Mouse (Mus musculus): ENCODE measurements around the gene Ctnna2. TPM values are rescaled to one million over a fixed set of nuclear protein-coding genes. Genes with fewer than 3 reads are reported as not detected.

The Ctnna2 gene
- polyA plus RNA-seq, 1 experiment, result not detected

DNA sequence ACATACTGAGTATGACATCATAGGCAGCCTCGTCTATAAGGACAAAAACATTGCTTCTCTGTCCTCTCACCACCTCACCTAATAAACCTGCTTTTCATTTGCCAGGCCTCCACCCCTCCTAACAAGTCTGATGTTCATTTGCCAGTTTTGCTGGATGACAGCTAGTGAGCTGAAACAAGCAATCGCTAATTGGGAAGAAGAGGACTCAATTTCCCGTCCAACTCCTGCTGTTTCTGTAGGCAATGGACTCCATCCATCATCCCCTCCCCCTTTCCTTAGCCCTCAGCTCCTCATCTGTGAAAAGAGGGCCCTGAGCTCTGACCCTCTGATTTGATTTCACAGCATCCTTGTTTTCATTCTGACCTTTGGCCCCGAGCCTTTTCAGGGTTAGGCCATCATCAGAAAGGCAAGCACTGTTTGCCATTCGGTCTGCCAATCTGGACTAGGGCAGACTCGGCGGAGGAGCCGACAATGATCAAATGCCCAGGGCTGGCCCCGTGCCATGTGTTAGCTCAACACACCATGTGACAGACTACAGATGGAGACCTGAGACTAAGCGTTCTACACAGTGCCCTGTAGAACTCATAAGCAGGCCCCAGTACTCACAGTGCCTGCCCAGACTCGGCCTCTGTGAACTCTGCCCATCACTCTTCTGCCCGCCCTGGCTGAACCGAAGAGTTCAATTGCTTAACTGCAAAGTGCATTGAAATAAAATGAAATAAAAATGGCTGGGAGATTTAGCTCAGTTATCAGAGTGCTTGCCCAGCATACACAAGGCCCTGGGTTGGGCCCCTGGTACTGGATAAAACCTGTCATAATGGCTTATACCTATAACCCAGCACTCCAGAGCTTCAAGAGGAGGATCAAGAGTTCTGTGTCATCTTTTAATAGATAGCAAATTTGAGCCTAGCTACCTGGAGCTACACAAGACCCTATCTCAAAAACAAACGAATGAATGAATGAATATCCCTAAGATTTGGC lies 903.8 kb downstream of the Ctnna2 start:
- no peak overlapping the region for H3K4me3 ChIP-seq (replicated peaks)
- TF ChIP-seq TAL1 (IDR thresholded peaks at IDR 0.05; ENCODE audit: low read length), result no peak
- TF ChIP-seq GATA1 (IDR thresholded peaks at IDR 0.05; ENCODE audit: low read length), result no peak
- H3K36me3 ChIP-seq (ENCODE audit: control insufficient read depth), result no peaks in the 10 kb centered on the region
- H3K9me3 ChIP-seq (ENCODE audit: control insufficient read depth, low read length), result peaks cover 4% of the 10 kb centered on the region; the same call in 1 of the 2 replicates
- H3K4me1 ChIP-seq (ENCODE audit: control insufficient read depth), result no peaks in the 10 kb centered on the region
- no peaks in the 10 kb centered on the region for H3K27me3 ChIP-seq (ENCODE audit: control insufficient read depth)

DNA sequence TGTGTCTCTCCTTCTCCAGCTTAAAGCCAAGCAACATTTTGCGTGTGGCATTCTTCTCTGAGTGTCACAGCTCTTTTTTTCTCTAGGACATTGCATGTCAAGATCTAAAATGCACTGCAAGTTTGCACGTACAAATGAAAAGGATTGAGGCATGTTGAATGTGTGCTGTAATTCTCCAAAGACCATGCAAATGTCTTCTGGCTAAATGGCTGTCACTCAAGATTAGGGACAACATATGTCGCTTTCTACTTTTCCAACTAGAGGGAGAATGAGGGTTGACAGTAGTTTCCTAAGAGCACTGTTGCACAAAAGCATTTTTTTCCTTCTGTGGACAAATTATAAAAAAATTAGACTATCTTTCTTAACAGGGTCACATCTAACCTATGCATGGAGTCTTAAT lies 909.9 kb downstream of the Ctnna2 start:
- no peaks in the 10 kb centered on the region for H3K27me3 ChIP-seq (ENCODE audit: control insufficient read depth)
- no peaks in the 10 kb centered on the region for H3K36me3 ChIP-seq (ENCODE audit: control insufficient read depth)
- TF ChIP-seq GATA1 (IDR thresholded peaks at IDR 0.05; ENCODE audit: low read length) (no peak), TAL1 (IDR thresholded peaks at IDR 0.05; ENCODE audit: low read length) (no peak)
- H3K4me1 ChIP-seq (ENCODE audit: control insufficient read depth), result no peaks in the 10 kb centered on the region
- H3K4me3 ChIP-seq (replicated peaks), result no peak overlapping the region
- H3K9me3 ChIP-seq (ENCODE audit: control insufficient read depth, low read length), result no peaks in the 10 kb centered on the region; the same call in 1 of the 2 replicates

- TF ChIP-seq TAL1 (IDR thresholded peaks at IDR 0.05; ENCODE audit: low read length), result no peak
- TF ChIP-seq GATA1 (IDR thresholded peaks at IDR 0.05; ENCODE audit: low read length), result no peak
- H3K4me3 ChIP-seq (replicated peaks), result no peak overlapping the region
- H3K36me3 ChIP-seq (ENCODE audit: control insufficient read depth), result no peaks in the 10 kb centered on the region
- no peaks in the 10 kb centered on the region for H3K4me1 ChIP-seq (ENCODE audit: control insufficient read depth)
- H3K9me3 ChIP-seq (ENCODE audit: control insufficient read depth, low read length), result no peaks in the 10 kb centered on the region
- H3K27me3 ChIP-seq (ENCODE audit: control insufficient read depth), result no peaks in the 10 kb centered on the region
Measured at GRCm38 (mm10) chr6:77050690-77051089, 928.8 kb downstream of the Ctnna2 start.

DNA sequence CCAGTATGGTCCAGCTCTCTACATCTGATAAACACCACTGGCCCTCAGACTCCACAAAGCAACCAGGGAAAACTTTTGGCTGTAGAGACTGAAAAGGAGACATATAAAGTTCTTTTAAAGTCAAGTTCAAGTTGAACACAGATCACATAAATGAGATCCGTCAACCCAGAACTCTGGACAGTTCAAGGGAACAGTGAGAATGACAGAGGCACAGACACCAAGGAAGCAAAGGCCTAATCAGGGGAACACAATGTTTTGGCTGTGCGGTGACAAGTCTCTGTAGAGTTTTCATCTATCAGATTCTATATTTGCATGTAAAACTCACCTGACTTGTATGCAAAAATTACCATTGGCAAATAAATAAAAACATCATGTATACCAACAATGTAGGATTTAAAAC lies 929.3 kb downstream of the Ctnna2 start:
- H3K27me3 ChIP-seq (ENCODE audit: control insufficient read depth), result no peaks in the 10 kb centered on the region
- no peak overlapping the region for H3K4me3 ChIP-seq (replicated peaks)
- H3K36me3 ChIP-seq (ENCODE audit: control insufficient read depth), result no peaks in the 10 kb centered on the region
- no peak for TF ChIP-seq GATA1 (IDR thresholded peaks at IDR 0.05; ENCODE audit: low read length)
- TF ChIP-seq TAL1 (IDR thresholded peaks at IDR 0.05; ENCODE audit: low read length), result no peak
- no peaks in the 10 kb centered on the region for H3K9me3 ChIP-seq (ENCODE audit: control insufficient read depth, low read length)
- no peaks in the 10 kb centered on the region for H3K4me1 ChIP-seq (ENCODE audit: control insufficient read depth)

GRCm38 (mm10) chr6:77047568-77047967 lies 931.9 kb downstream of the Ctnna2 start:
- no peak for TF ChIP-seq TAL1 (IDR thresholded peaks at IDR 0.05; ENCODE audit: low read length)
- TF ChIP-seq GATA1 (IDR thresholded peaks at IDR 0.05; ENCODE audit: low read length), result no peak
- H3K4me1 ChIP-seq (ENCODE audit: control insufficient read depth), result no peaks in the 10 kb centered on the region
- H3K27me3 ChIP-seq (ENCODE audit: control insufficient read depth), result no peaks in the 10 kb centered on the region
- H3K36me3 ChIP-seq (ENCODE audit: control insufficient read depth), result no peaks in the 10 kb centered on the region
- H3K4me3 ChIP-seq (replicated peaks), result no peak overlapping the region
- no peaks in the 10 kb centered on the region for H3K9me3 ChIP-seq (ENCODE audit: control insufficient read depth, low read length)

GRCm38 (mm10) chr6:77025066-77025465 lies 954.4 kb downstream of the Ctnna2 start:
- Histone ChIP-seq H3K36me3 (ENCODE audit: control insufficient read depth) (no peaks in the 10 kb centered on the region), H3K27me3 (ENCODE audit: control insufficient read depth) (no peaks in the 10 kb centered on the region)
- TF ChIP-seq TAL1 (IDR thresholded peaks at IDR 0.05; ENCODE audit: low read length) (no peak), GATA1 (IDR thresholded peaks at IDR 0.05; ENCODE audit: low read length) (no peak)

DNA sequence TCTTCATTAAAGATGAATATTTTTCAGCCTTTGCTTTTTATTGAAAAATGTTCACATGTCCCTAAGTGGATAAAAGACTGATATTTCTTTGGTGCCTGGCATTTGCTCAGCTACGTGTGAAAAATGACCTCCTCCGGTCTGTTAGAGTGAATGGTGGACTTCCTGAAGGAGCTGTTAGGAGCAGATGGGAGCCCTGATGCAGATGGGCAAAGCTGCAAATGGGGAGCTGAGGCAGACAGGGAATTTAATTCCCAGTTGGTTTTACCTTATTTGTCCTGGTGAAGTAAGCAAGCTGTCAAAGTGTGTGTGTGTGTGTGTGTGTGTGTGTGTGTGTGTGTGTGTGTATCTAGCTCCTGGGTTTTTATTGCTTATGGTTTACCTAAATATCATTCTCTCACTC lies 966.3 kb downstream of the Ctnna2 start:
- H3K27me3 ChIP-seq (ENCODE audit: control insufficient read depth), result no peaks in the 10 kb centered on the region
- no peaks in the 10 kb centered on the region for H3K36me3 ChIP-seq (ENCODE audit: control insufficient read depth)
- H3K4me1 ChIP-seq (ENCODE audit: control insufficient read depth), result no peaks in the 10 kb centered on the region
- no peak overlapping the region for H3K4me3 ChIP-seq (replicated peaks)
- no peaks in the 10 kb centered on the region for H3K9me3 ChIP-seq (ENCODE audit: control insufficient read depth, low read length)
- no peak for TF ChIP-seq TAL1 (IDR thresholded peaks at IDR 0.05; ENCODE audit: low read length)
- no peak for TF ChIP-seq GATA1 (IDR thresholded peaks at IDR 0.05; ENCODE audit: low read length)

More at GRCm38 (mm10) chr6:77025066-77025465, 954.4 kb downstream of the Ctnna2 start:
- no peaks in the 10 kb centered on the region; the same call in 1 of the 2 replicates for H3K9me3 ChIP-seq (ENCODE audit: control insufficient read depth, low read length)
- no peaks in the 10 kb centered on the region for H3K4me1 ChIP-seq (ENCODE audit: control insufficient read depth)
- H3K4me3 ChIP-seq (replicated peaks), result no peak overlapping the region

DNA sequence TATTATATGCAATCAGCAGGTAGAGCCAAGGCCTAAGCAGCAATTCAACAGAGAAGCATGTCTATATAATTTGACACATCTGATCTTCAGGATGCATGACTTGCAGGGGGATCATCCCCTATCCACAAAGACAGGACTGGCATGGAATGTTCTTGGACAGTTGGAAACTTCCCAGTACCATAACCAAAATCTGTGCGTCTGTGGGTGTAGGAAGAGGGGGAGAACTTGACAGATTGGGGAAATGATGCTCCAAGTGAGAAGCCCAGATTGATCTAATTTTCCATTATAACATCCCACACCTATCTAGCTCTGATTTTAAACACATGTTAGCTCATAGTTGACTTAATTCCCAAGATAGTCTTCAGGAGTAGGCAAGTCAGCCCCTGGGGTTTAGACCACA lies 968.5 kb downstream of the Ctnna2 start:
- TF ChIP-seq TAL1 (IDR thresholded peaks at IDR 0.05; ENCODE audit: low read length) (no peak), GATA1 (IDR thresholded peaks at IDR 0.05; ENCODE audit: low read length) (no peak)
- H3K9me3 ChIP-seq (ENCODE audit: control insufficient read depth, low read length), result no peaks in the 10 kb centered on the region
- no peaks in the 10 kb centered on the region for H3K36me3 ChIP-seq (ENCODE audit: control insufficient read depth)
- H3K27me3 ChIP-seq (ENCODE audit: control insufficient read depth), result no peaks in the 10 kb centered on the region
- H3K4me1 ChIP-seq (ENCODE audit: control insufficient read depth), result no peaks in the 10 kb centered on the region
- H3K4me3 ChIP-seq (replicated peaks), result no peak overlapping the region

DNA sequence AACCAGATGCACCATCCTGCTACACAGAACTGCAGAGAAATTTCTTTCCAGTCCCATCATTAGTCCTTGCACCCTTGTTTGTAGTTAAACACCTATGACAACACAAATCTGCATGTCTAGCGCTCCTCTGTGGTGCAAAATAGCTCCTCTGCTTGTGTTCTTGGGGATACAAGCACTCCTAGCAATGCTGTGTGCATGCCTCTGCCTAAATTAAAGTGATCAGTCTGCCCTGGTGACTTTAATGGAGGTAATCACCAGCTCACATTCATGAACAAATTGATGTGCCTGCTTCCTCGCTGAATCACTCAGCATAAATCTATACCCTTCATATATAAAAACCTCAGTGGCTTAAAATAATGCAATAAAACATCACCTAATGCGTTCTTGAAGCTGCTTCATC lies 987.4 kb downstream of the Ctnna2 start:
- Histone ChIP-seq H3K9me3 (ENCODE audit: control insufficient read depth, low read length) (peaks cover 8% of the 10 kb centered on the region; the same call in 1 of the 2 replicates), H3K4me3 (replicated peaks) (no peak overlapping the region), H3K4me1 (ENCODE audit: control insufficient read depth) (no peaks in the 10 kb centered on the region), H3K27me3 (ENCODE audit: control insufficient read depth) (no peaks in the 10 kb centered on the region), H3K36me3 (ENCODE audit: control insufficient read depth) (no peaks in the 10 kb centered on the region)
- TF ChIP-seq GATA1 (IDR thresholded peaks at IDR 0.05; ENCODE audit: low read length) (no peak), TAL1 (IDR thresholded peaks at IDR 0.05; ENCODE audit: low read length) (no peak)

Measured in erythroblast, embryonic 14.5 days (primary cell).